Mouse (Mus musculus) small intestine, adult 2 months (tissue): Measurements from ENCODE around the gene Nadk2. TPM values are rescaled to one million over a fixed set of nuclear protein-coding genes. Genes with fewer than 3 reads are reported as not detected.
A peak's percentile ranks its signal among the peaks of the same experiment; 100 is the strongest.

Experiments
- H3K27ac ChIP-seq: fragments of 200-500 bp; 2 replicates; pipeline ENCODE4 v1.5.1; 2012; ENCODE audit warnings: low read depth, low read length, control low read depth, inconsistent platforms; ENCODE audit not compliant: insufficient read depth
- H3K27me3 ChIP-seq: fragments of 200-500 bp; 2 replicates; pipeline ENCODE4 v1.6.1; 2012; ENCODE audit warnings: mild to moderate bottlenecking, moderate library complexity, low read length, inconsistent platforms; ENCODE audit not compliant: control insufficient read depth, insufficient read depth
- H3K36me3 ChIP-seq: fragments of 200-500 bp; 2 replicates; pipeline ENCODE4 v1.6.1; 2012; ENCODE audit warnings: mild to moderate bottlenecking, low read length, control low read depth, inconsistent platforms; ENCODE audit not compliant: control insufficient read depth, insufficient read depth
- H3K4me1 ChIP-seq: fragments of 200-500 bp; 2 replicates; pipeline ENCODE4 v1.6.1; 2012; ENCODE audit warnings: low read length, inconsistent platforms, mixed read lengths; ENCODE audit not compliant: control insufficient read depth, insufficient read depth, insufficient read length
- H3K4me3 ChIP-seq: fragments of 200-500 bp; 2 replicates; pipeline ENCODE4 v1.5.1; 2012; ENCODE audit warnings: low read depth, mild to moderate bottlenecking, control low read depth, inconsistent platforms, low read length, moderate library complexity
- CTCF ChIP-seq: fragments of 200-500 bp; IDR thresholded peaks from 2 replicates; pipeline ENCODE4 v1.5.1; 2012; ENCODE audit warnings: low read depth, mild to moderate bottlenecking, control low read depth, inconsistent platforms, low read length, moderate library complexity, mixed read lengths; ENCODE audit not compliant: insufficient replicate concordance, insufficient read length; ENCODE audit errors: extremely low read depth
- POLR2A ChIP-seq: fragments of 200-500 bp; IDR thresholded peaks from 2 replicates; pipeline ENCODE4 v1.6.1; 2012; ENCODE audit warnings: low read depth, mild to moderate bottlenecking, control low read depth, inconsistent platforms, low read length, moderate library complexity
- WGBS: fragments of 180-500 bp; shearing (Covaris S2); methylation state at CpG from one replicate; pipeline ENCODE4 v1.1.7; 2018; 5-methylcytosine and 5-hydroxymethylcytosine counted together
- polyA plus RNA-seq: library from polyadenylated mRNA; depleted of rRNA; stranded (reverse); fragments of >200 nt; gene quantifications from 2 replicates; pipeline ENCODE4 v1.2.3, GENCODE M21; 2012

The Nadk2 gene
- polyA plus RNA-seq, 1 experiment, result 12.2 TPM

- Histone ChIP-seq H3K36me3 (peaks cover 25% of the 10 kb centered on the region), H3K4me1 (no peaks in the 10 kb centered on the region)
Measured at GRCm38 (mm10) chr15:9118852-9119251, 47.8 kb downstream of the Nadk2 start.

GRCm38 (mm10) chr15:9120081-9120480 is 49.0 kb downstream of the Nadk2 start:
- WGBS, result 97% methylated on average over 2 of the region's 2 CpGs

More at GRCm38 (mm10) chr15:9118852-9119251, 47.8 kb downstream of the Nadk2 start:
- Histone ChIP-seq H3K27me3 (no peaks in the 10 kb centered on the region), H3K4me3 (no peak overlapping the region), H3K27ac (no peak overlapping the region)
- 71% methylated on average over 4 of the region's 4 CpGs for WGBS
- no peak for TF ChIP-seq CTCF
- no peak for TF ChIP-seq POLR2A

GRCm38 (mm10) chr15:9122989-9123388 is 51.9 kb downstream of the Nadk2 start:
- Histone ChIP-seq H3K4me3 (no peak overlapping the region), H3K4me1 (no peaks in the 10 kb centered on the region), H3K36me3 (peaks cover 14% of the 10 kb centered on the region), H3K27ac (no peak overlapping the region), H3K27me3 (no peaks in the 10 kb centered on the region)
- WGBS, result 87% methylated on average over 4 of the region's 4 CpGs
- TF ChIP-seq CTCF, result no peak
- TF ChIP-seq POLR2A, result no peak

More at GRCm38 (mm10) chr15:9120081-9120480, 49.0 kb downstream of the Nadk2 start:
- Histone ChIP-seq H3K36me3 (peaks cover 25% of the 10 kb centered on the region), H3K27me3 (no peaks in the 10 kb centered on the region), H3K4me3 (no peak overlapping the region), H3K27ac (no peak overlapping the region), H3K4me1 (no peaks in the 10 kb centered on the region)
- TF ChIP-seq CTCF, result peak; percentile 98; the same call in 1 of the 2 replicates
- no peak for TF ChIP-seq POLR2A

- H3K27me3 ChIP-seq, result no peaks in the 10 kb centered on the region
- peaks cover 15% of the 10 kb centered on the region for H3K36me3 ChIP-seq
- no peak overlapping the region for H3K27ac ChIP-seq
- 94% methylated on average over 21 of the region's 21 CpGs for WGBS
- no peaks in the 10 kb centered on the region for H3K4me1 ChIP-seq
- no peak overlapping the region for H3K4me3 ChIP-seq
- TF ChIP-seq CTCF (no peak), POLR2A (no peak)
Measured at GRCm38 (mm10) chr15:9124856-9125255, 53.8 kb downstream of the Nadk2 start.

GRCm38 (mm10) chr15:9127051-9127791 is 56.2 kb downstream of the Nadk2 start:
- Histone ChIP-seq H3K36me3 (peaks cover 9% of the 10 kb centered on the region), H3K4me3 (no peak overlapping the region), H3K27me3 (no peaks in the 10 kb centered on the region), H3K4me1 (0 out of 2 replicates have a peak, but pooled peaks cover 4% of the 10 kb centered on the region), H3K27ac (no peak overlapping the region)
- no peak for TF ChIP-seq POLR2A
- TF ChIP-seq CTCF, result no peak
- WGBS, result 70% methylated on average over 7 of the region's 7 CpGs

GRCm38 (mm10) chr15:9130772-9131498 is 59.9 kb downstream of the Nadk2 start:
- 87% methylated on average over 9 of the region's 9 CpGs for WGBS
- no peak for TF ChIP-seq POLR2A
- no peak for TF ChIP-seq CTCF
- peaks cover 3% of the 10 kb centered on the region for H3K36me3 ChIP-seq
- no peak overlapping the region for H3K4me3 ChIP-seq
- peaks cover 19% of the 10 kb centered on the region; the same call in 1 of the 2 replicates for H3K4me1 ChIP-seq
- no peaks in the 10 kb centered on the region for H3K27me3 ChIP-seq
- peak overlapping the region; percentile 9; the same call in 1 of the 2 replicates for H3K27ac ChIP-seq

- H3K27me3 ChIP-seq, result no peaks in the 10 kb centered on the region
- H3K36me3 ChIP-seq, result peaks cover 3% of the 10 kb centered on the region
- WGBS, result 59% methylated on average over 4 of the region's 4 CpGs
- H3K27ac ChIP-seq, result peak overlapping the region; percentile 9; the same call in 1 of the 2 replicates
- peaks cover 19% of the 10 kb centered on the region; the same call in 1 of the 2 replicates for H3K4me1 ChIP-seq
- H3K4me3 ChIP-seq, result no peak overlapping the region
- TF ChIP-seq CTCF, result no peak
- TF ChIP-seq POLR2A, result no peak
Measured at GRCm38 (mm10) chr15:9131499-9131888, 60.4 kb downstream of the Nadk2 start.
